Mouse (Mus musculus): ENCODE results near the gene Sdhc. TPM values are rescaled to one million over a fixed set of nuclear protein-coding genes. Genes with fewer than 3 reads are reported as not detected.
A peak's percentile ranks its signal among the peaks of the same experiment; 100 is the strongest.
"Not testable (repeated sequence)": the region's sequence is repeated elsewhere in the genome, so short reads cannot be mapped to it uniquely, and the experiment has no call there.

Gene Sdhc
- polyA plus RNA-seq, 1 experiment from 2014 or later, result 288 TPM

GRCm38 (mm10) chr1:171077955-171078354 is 72.4 kb downstream of the Sdhc start:
- H3K4me1 ChIP-seq (ENCODE audit: control insufficient read depth, insufficient read depth, low read length); DNase-seq (ENCODE audit: low spot score); H3K9me3 ChIP-seq (ENCODE audit: control insufficient read depth, low read length); H3K9ac ChIP-seq (ENCODE audit: low read length); H3K27ac ChIP-seq (replicated peaks; ENCODE audit: low read depth, low read length); H3K36me3 ChIP-seq (ENCODE audit: control insufficient read depth, insufficient read depth, low read length); H3K4me3 ChIP-seq (ENCODE audit: low read depth, low read length): not testable (repeated sequence)
- ATAC-seq (ENCODE audit: insufficient number of reproducible peaks, low FRiP score, low TSS enrichment, low read depth), result peak; percentile 25
- 5% methylated on average over 14 of the region's 27 CpGs for WGBS
- peaks cover 23% of the 10 kb centered on the region for H3K27me3 ChIP-seq (ENCODE audit: control insufficient read depth, insufficient read depth, low read length)
- 0 out of 2 replicates have a peak overlapping the region, but pooled peaks have one; percentile 8 for H3K4me2 ChIP-seq (ENCODE audit: low read depth, severe bottlenecking)

- not testable (repeated sequence) for DNase-seq (ENCODE audit: low spot score); H3K4me3 ChIP-seq (ENCODE audit: low read depth, low read length); H3K9ac ChIP-seq (ENCODE audit: low read length); ATAC-seq (ENCODE audit: insufficient number of reproducible peaks, low FRiP score, low TSS enrichment, low read depth); H3K4me2 ChIP-seq (ENCODE audit: low read depth, severe bottlenecking); H3K27ac ChIP-seq (replicated peaks; ENCODE audit: low read depth, low read length); H3K9me3 ChIP-seq (ENCODE audit: control insufficient read depth, low read length); H3K4me1 ChIP-seq (ENCODE audit: control insufficient read depth, insufficient read depth, low read length); H3K36me3 ChIP-seq (ENCODE audit: control insufficient read depth, insufficient read depth, low read length)
- 37% methylated on average over 5 of the region's 5 CpGs for WGBS
- peaks cover 23% of the 10 kb centered on the region for H3K27me3 ChIP-seq (ENCODE audit: control insufficient read depth, insufficient read depth, low read length)
Observed at GRCm38 (mm10) chr1:171077192-171077591, 73.2 kb downstream of the Sdhc start.

Small RNA genes within 50 kb of the gene (microRNA-seq; reads per million reads assigned to microRNA genes)
- not detected for gene Gm27844

Other genes with a start within 250 kb of the Sdhc start
- gene Fcrlb, start 237.7 kb downstream of the Sdhc start, polyA plus RNA-seq (2014; fragmentation: Nextera tagmentation; extraction: Ambion mirVana), result not detected in 2 replicates
- gene Fcrla, start 223.0 kb downstream of the Sdhc start, polyA plus RNA-seq (2014; fragmentation: Nextera tagmentation; extraction: Ambion mirVana), result not detected in 2 replicates
- gene Fcgr2b, start 174.1 kb downstream of the Sdhc start, polyA plus RNA-seq (2014; fragmentation: Nextera tagmentation; extraction: Ambion mirVana), result 0.15 TPM in 1 of 2 replicates, not detected in the other
- 0.26 and 0.27 TPM in 2 replicates for gene Fcgr4, start 131.7 kb downstream of the Sdhc start, polyA plus RNA-seq (2014; fragmentation: Nextera tagmentation; extraction: Ambion mirVana)
- gene Fcgr3, start 85.7 kb downstream of the Sdhc start, polyA plus RNA-seq (2014; fragmentation: Nextera tagmentation; extraction: Ambion mirVana), result 4.0 and 4.7 TPM in 2 replicates
- 0.96 and 1.7 TPM in 2 replicates for gene Cfap126, start 36.7 kb downstream of the Sdhc start, polyA plus RNA-seq (2014; fragmentation: Nextera tagmentation; extraction: Ambion mirVana)
- 0.61 and 0.68 TPM in 2 replicates for gene Mpz, start 108 bp upstream of the Sdhc start, polyA plus RNA-seq (2014; fragmentation: Nextera tagmentation; extraction: Ambion mirVana)
- gene Pcp4l1, start 45.7 kb upstream of the Sdhc start, polyA plus RNA-seq (2014; fragmentation: Nextera tagmentation; extraction: Ambion mirVana), result 2.7 and 4.3 TPM in 2 replicates
- gene Nr1i3, start 63.4 kb upstream of the Sdhc start, polyA plus RNA-seq (2014; fragmentation: Nextera tagmentation; extraction: Ambion mirVana), result 0.15 and 0.21 TPM in 2 replicates
- gene Tomm40l, start 71.9 kb upstream of the Sdhc start, polyA plus RNA-seq (2014; fragmentation: Nextera tagmentation; extraction: Ambion mirVana), result 25.4 and 26.4 TPM in 2 replicates
- 2.8 and 4.6 TPM in 2 replicates for gene Apoa2, start 74.5 kb upstream of the Sdhc start, polyA plus RNA-seq (2014; fragmentation: Nextera tagmentation; extraction: Ambion mirVana)
- 13.2 and 13.6 TPM in 2 replicates for gene Fcer1g, start 83.8 kb upstream of the Sdhc start, polyA plus RNA-seq (2014; fragmentation: Nextera tagmentation; extraction: Ambion mirVana)
- gene Adamts4, start 99.8 kb upstream of the Sdhc start, polyA plus RNA-seq (2014; fragmentation: Nextera tagmentation; extraction: Ambion mirVana), result 5.5 and 5.6 TPM in 2 replicates
- 260 and 264 TPM in 2 replicates for gene Ndufs2, start 100.8 kb upstream of the Sdhc start, polyA plus RNA-seq (2014; fragmentation: Nextera tagmentation; extraction: Ambion mirVana)
- 68.9 and 78.2 TPM in 2 replicates for gene B4galt3, start 119.7 kb upstream of the Sdhc start, polyA plus RNA-seq (2014; fragmentation: Nextera tagmentation; extraction: Ambion mirVana)
- 65.0 and 71.0 TPM in 2 replicates for gene Ppox, start 130.6 kb upstream of the Sdhc start, polyA plus RNA-seq (2014; fragmentation: Nextera tagmentation; extraction: Ambion mirVana)
- 111 and 114 TPM in 2 replicates for gene Usp21, start 137.4 kb upstream of the Sdhc start, polyA plus RNA-seq (2014; fragmentation: Nextera tagmentation; extraction: Ambion mirVana)
- 111 and 115 TPM in 2 replicates for gene Ufc1, start 144.4 kb upstream of the Sdhc start, polyA plus RNA-seq (2014; fragmentation: Nextera tagmentation; extraction: Ambion mirVana)
- 51.7 and 55.7 TPM in 2 replicates for gene Dedd, start 178.5 kb upstream of the Sdhc start, polyA plus RNA-seq (2014; fragmentation: Nextera tagmentation; extraction: Ambion mirVana)
- 29.2 and 31.9 TPM in 2 replicates for gene Nit1, start 195.0 kb upstream of the Sdhc start, polyA plus RNA-seq (2014; fragmentation: Nextera tagmentation; extraction: Ambion mirVana)
- 61.8 and 68.3 TPM in 2 replicates for gene Pfdn2, start 195.1 kb upstream of the Sdhc start, polyA plus RNA-seq (2014; fragmentation: Nextera tagmentation; extraction: Ambion mirVana)
- gene Klhdc9, start 210.2 kb upstream of the Sdhc start, polyA plus RNA-seq (2014; fragmentation: Nextera tagmentation; extraction: Ambion mirVana), result 1.4 and 2.3 TPM in 2 replicates
- 2.9 and 3.1 TPM in 2 replicates for gene Nectin4, start 219.5 kb upstream of the Sdhc start, polyA plus RNA-seq (2014; fragmentation: Nextera tagmentation; extraction: Ambion mirVana)
- 0.55 and 0.70 TPM in 2 replicates for gene Arhgap30, start 238.4 kb upstream of the Sdhc start, polyA plus RNA-seq (2014; fragmentation: Nextera tagmentation; extraction: Ambion mirVana)

Data from limb, embryonic 11.5 days (tissue).